Mouse (Mus musculus) forebrain, embryonic 12.5 days (tissue): Measurements from ENCODE around the gene Gm20388. TPM values are rescaled to one million over a fixed set of nuclear protein-coding genes. Genes with fewer than 3 reads are reported as not detected.

Source experiments
- ATAC-seq: fragments of 200-750 bp; cut with Nextera tagmentation; 2 replicates; pipeline ENCODE4 v1.8.0; 2017; ENCODE audit warnings: moderate TSS enrichment; ENCODE audit not compliant: low FRiP score
- H3K27ac ChIP-seq: fragments of 300-500 bp; sonication (generic); 2 replicates; pipeline ENCODE4 v1.5.1; 2016; ENCODE audit warnings: mild to moderate bottlenecking
- H3K27me3 ChIP-seq: fragments of 300-500 bp; sonication (generic); 2 replicates; pipeline ENCODE4 v1.6.1; 2016; ENCODE audit warnings: mild to moderate bottlenecking
- H3K36me3 ChIP-seq: fragments of 300-500 bp; sonication (generic); replicated peaks from 2 replicates; pipeline ENCODE4 v1.6.1; 2016; ENCODE audit warnings: mild to moderate bottlenecking
- H3K4me1 ChIP-seq: fragments of 300-500 bp; sonication (generic); 2 replicates; pipeline ENCODE4 v1.6.1; 2016
- H3K4me2 ChIP-seq: fragments of 300-500 bp; sonication (generic); 2 replicates; pipeline ENCODE4 v1.6.1; 2016; ENCODE audit warnings: mild to moderate bottlenecking, moderate library complexity
- H3K4me3 ChIP-seq: fragments of 300-500 bp; sonication (generic); replicated peaks from 2 replicates; pipeline ENCODE4 v1.5.1; 2016; ENCODE audit warnings: mild to moderate bottlenecking
- H3K9ac ChIP-seq: fragments of 300-500 bp; sonication (generic); 2 replicates; pipeline ENCODE4 v1.6.1; 2016; ENCODE audit warnings: mild to moderate bottlenecking
- H3K9me3 ChIP-seq: fragments of 300-500 bp; sonication (generic); 2 replicates; pipeline ENCODE4 v1.6.1; 2016
- WGBS: fragments of 180-500 bp; shearing (Covaris S2); methylation state at CpG from one replicate; pipeline ENCODE4 v1.1.7; 2016; 5-methylcytosine and 5-hydroxymethylcytosine counted together
- polyA plus RNA-seq: library from polyadenylated mRNA; unstranded; fragments of >200 nt; fragmentation: Nextera tagmentation; extraction: Ambion mirVana; gene quantifications from 2 replicates; pipeline ENCODE4 v1.2.1, GENCODE M21; 2016

Gm20388 gene
- polyA plus RNA-seq, 1 experiment from 2014 or later = not detected

DNA sequence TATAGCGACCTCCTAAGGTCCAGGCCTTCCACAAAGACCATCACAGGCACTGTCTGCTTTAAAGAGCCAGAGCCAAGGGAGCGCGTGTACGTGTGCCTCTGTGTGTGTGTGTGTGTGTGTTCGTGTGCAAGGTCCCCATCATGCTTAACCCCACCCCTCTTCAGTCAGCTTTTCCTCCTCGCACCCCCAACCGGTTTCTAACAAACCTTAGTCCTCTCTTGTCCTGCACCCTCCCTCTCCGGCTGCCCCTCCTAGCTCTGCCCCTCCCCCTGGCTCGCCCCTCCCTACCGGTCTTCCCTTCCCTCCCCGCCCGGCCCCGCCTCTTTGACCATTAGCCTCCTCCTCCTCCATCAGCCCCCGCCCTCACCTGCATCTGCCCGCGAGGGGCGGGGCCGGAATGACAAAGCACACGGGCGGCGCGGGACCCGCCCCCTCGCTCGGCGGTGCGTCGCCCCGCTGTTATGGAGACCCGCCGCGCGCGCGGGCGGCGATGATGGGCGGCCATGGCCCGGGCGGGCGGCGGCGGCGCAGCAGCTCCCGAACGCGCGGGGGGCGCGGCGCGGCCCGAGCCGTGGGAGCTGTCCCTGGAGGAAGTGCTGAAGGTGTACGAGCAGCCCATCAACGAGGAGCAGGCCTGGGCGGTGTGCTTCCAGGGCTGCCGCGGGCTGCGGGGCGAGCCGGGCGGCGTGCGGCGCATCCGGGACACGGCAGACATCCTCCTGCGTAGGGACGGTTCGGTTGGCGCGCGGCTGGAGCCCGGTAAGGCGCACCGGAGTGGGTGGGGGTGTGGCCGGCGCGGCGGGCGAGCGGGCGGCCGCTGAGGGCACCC, 3421.8 kb downstream of the Gm20388 start, which contains the start of gene Spire2:
Spire2 (plus strand) TSS at position 452 of the 829 bp plus-strand sequence.
- peak within 1 kb of the TSS; percentile 90 for H3K27ac ChIP-seq
- ATAC-seq = peak; percentile 92

DNA sequence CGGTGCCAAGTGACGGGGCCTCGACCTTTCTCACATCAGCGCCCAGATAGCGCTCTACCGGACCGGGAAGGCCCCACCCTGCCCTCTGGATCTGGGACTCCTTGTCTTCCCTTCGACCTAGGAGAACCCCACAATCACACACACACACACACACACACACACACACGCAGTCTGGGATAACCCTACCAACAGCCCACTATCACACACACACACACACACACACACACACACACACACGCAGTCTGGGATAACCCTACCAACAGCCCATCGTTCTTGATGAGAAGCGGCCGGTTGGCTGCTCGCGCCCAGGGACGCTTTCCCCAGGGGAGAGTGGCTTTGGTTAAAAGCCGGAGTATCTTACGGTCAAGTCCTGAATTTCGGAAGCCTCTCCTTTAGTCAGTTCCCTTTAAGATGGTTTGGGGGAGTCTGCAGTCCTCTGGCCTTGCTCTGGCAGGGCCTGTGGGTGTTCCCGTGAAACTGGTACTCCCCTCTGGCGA, 3422.5 kb downstream of the Gm20388 start:
- Histone ChIP-seq H3K4me2 (peak overlapping the region; percentile 84), H3K4me3 (peak overlapping the region; percentile 86), H3K4me1 (peaks cover 26% of the 10 kb centered on the region), H3K27me3 (0 out of 2 replicates have a peak, but pooled peaks cover 2% of the 10 kb centered on the region), H3K36me3 (no peaks in the 10 kb centered on the region), H3K9ac (peak overlapping the region; percentile 83), H3K9me3 (no peaks in the 10 kb centered on the region), H3K27ac (peak overlapping the region; percentile 90)
- peak; percentile 43 for ATAC-seq
- WGBS = 1% methylated on average over 19 of the region's 21 CpGs

More for the DNA sequence above, 3421.8 kb downstream of the Gm20388 start, which contains the start of gene Spire2:
- H3K4me2 ChIP-seq = peak within 1 kb of the TSS; percentile 84
- peak within 1 kb of the TSS; percentile 83 for H3K9ac ChIP-seq
- 2% methylated on average over 81 of the region's 85 CpGs for WGBS
- no peaks in the 10 kb centered on the region for H3K36me3 ChIP-seq
- 0 out of 2 replicates have a peak, but pooled peaks cover 6% of the 10 kb centered on the region for H3K27me3 ChIP-seq
- peaks cover 26% of the 10 kb centered on the region for H3K4me1 ChIP-seq
- H3K9me3 ChIP-seq = no peaks in the 10 kb centered on the region
- H3K4me3 ChIP-seq = peak within 1 kb of the TSS; percentile 86

DNA sequence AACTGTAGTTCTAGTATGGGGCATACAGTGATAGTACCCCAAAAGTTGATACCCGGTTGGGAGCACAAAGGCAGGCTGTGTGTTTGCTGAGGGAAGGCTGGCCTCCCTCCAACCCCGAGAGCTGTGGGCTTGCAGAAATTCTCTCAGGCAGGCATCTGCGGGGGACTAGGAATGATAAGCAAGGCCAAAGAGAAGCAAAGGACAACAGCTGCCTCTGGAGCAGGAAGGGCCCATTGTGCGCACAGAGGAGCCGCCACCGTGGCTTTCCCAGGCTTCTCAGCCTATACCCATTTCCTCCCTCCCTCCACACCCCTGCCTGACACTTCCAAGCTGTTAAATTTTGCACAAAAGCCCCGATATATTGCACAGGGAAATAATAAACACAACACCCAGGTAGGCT, 3423.2 kb downstream of the Gm20388 start:
- Histone ChIP-seq H3K4me3 (peak overlapping the region; percentile 86), H3K27me3 (0 out of 2 replicates have a peak, but pooled peaks cover 2% of the 10 kb centered on the region), H3K4me2 (peak overlapping the region; percentile 84), H3K4me1 (peaks cover 26% of the 10 kb centered on the region), H3K27ac (peak overlapping the region; percentile 90), H3K9ac (peak overlapping the region; percentile 83), H3K36me3 (no peaks in the 10 kb centered on the region), H3K9me3 (no peaks in the 10 kb centered on the region)
- no peak for ATAC-seq
- WGBS = 2% methylated on average over 7 of the region's 7 CpGs

DNA sequence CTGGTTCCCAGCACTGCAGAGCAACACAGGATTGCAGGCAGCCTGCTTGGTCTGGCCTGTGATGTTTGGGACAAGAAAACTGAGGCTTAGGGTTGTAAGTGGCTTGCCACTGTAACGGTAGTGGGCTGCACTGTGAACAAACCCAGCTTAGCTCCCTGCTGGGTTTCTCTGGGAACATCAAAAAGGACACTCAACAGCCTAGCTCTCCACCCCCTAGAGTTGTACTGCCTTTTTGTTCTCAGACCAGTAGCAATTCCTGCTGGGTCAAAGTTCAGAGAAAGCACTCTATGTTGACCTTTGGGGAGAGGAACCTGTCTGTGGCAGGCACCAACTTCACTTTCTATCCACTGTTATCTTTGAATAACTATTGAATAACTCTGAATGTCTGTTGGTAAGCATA, 3423.8 kb downstream of the Gm20388 start:
- 0 out of 2 replicates have a peak, but pooled peaks cover 2% of the 10 kb centered on the region for H3K27me3 ChIP-seq
- H3K4me3 ChIP-seq = peak overlapping the region; percentile 86
- peak overlapping the region; percentile 90 for H3K27ac ChIP-seq
- H3K9ac ChIP-seq = peak overlapping the region; percentile 83
- H3K9me3 ChIP-seq = no peaks in the 10 kb centered on the region
- ATAC-seq = no peak
- H3K4me1 ChIP-seq = peaks cover 26% of the 10 kb centered on the region
- H3K36me3 ChIP-seq = no peaks in the 10 kb centered on the region
- WGBS = 0% methylated on average over 1 of the region's 1 CpGs
- H3K4me2 ChIP-seq = peak overlapping the region; percentile 84

DNA sequence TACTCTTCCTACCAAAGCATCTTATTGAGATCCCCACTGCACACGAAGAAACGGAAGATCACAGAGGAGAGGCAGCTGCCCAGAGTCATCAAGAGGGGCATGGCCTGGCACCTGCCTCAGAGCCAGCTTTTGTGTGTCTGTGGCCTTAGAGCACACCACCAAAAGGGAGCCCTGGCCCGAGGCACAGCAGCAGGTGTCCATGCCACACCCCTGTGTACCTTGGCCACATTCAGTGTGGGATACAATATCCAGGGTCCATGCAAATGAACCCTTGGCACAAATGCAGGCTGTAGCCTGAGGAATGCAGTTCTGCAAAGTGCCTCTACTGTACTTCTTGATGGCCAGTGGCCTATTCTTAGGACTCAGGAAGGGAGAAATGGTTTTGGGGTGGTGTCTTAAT, 3426.8 kb downstream of the Gm20388 start:
- Histone ChIP-seq H3K9ac (no peak overlapping the region), H3K4me1 (peaks cover 18% of the 10 kb centered on the region), H3K36me3 (0 out of 2 replicates have a peak, but pooled peaks cover 3% of the 10 kb centered on the region), H3K4me3 (no peak overlapping the region), H3K27me3 (0 out of 2 replicates have a peak, but pooled peaks cover 2% of the 10 kb centered on the region), H3K4me2 (no peak overlapping the region), H3K27ac (no peak overlapping the region), H3K9me3 (no peaks in the 10 kb centered on the region)
- WGBS = 83% methylated on average over 3 of the region's 3 CpGs
- no peak for ATAC-seq

DNA sequence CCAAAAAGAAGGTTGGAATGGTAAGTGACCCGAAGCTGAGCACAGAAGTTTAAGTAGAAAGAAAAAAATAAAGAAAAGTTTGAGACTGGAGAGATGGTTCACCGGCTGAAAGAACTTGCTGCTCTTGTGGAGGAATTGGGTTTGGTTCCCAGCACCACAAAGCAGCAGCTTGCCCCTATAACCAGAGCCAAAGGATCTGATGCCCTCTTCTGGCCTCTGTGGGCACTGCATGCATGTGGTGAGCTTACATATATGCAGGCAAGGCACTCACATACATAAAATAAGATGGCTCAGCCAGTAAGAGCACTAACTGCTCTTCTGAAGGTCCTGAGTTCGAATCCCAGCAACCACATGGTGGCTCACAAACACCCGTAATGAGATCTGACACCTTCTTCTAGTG, 3429.4 kb downstream of the Gm20388 start:
- Histone ChIP-seq H3K27me3 (no peaks in the 10 kb centered on the region), H3K4me1 (no peaks in the 10 kb centered on the region; the same call in 1 of the 2 replicates), H3K4me3 (no peak overlapping the region), H3K27ac (no peak overlapping the region), H3K9ac (no peak overlapping the region), H3K9me3 (no peaks in the 10 kb centered on the region), H3K4me2 (no peak overlapping the region), H3K36me3 (0 out of 2 replicates have a peak, but pooled peaks cover 3% of the 10 kb centered on the region)
- 90% methylated on average over 4 of the region's 4 CpGs for WGBS
- no peak for ATAC-seq

DNA sequence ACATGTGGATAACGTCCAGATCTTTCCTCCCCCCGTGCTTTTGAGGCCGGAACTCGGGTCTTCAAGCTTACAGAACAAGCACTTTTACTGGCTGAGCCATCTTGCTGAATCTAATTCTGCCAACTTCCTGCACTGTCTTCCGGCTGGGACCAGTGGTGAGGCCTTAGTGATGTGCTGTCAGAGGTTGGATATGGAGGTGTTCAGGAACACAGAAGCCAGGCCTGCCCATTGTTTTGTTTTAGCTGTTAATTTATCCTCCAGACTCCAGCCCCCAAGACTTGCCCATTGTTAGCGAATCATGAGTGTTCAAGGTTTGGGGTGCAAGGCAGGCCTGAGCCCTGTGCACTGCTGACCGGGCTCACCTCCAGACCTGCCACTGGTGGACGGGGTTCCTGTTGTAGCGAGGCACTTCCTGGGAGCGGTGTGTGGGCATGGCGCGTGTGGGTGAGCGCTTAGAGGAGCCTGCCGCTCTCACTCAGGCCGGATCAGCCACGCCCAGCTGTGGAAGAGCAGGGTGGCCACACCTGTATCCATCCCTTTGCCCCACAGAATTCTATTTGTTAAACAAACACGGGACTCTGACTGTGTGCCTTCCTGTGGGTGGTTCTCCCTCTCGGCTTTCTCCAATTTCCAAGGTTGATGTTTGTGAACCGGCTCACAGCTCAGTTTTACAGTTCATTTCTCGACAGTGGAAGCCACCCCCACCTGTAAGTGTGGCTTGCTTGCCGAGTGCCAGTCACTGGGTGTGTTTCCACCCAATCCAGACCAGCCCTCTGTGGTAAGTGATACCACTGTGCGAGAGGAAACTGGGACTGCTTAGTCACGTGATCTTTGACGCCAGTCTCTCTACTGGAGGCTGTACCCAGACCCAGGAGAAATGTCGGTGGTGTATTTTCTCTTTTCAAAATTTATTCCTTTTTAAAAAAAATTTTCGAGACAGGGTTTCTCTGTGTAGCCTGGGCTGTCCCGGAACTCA, 3430.7 kb downstream of the Gm20388 start:
- WGBS = 89% methylated on average over 27 of the region's 27 CpGs
- no peak overlapping the region for H3K4me3 ChIP-seq
- no peak overlapping the region for H3K9ac ChIP-seq
- no peaks in the 10 kb centered on the region; the same call in 1 of the 2 replicates for H3K4me1 ChIP-seq
- 0 out of 2 replicates have a peak, but pooled peaks cover 3% of the 10 kb centered on the region for H3K36me3 ChIP-seq
- H3K9me3 ChIP-seq = no peaks in the 10 kb centered on the region
- no peak overlapping the region for H3K27ac ChIP-seq
- ATAC-seq = no peak
- H3K27me3 ChIP-seq = no peaks in the 10 kb centered on the region
- H3K4me2 ChIP-seq = no peak overlapping the region

DNA sequence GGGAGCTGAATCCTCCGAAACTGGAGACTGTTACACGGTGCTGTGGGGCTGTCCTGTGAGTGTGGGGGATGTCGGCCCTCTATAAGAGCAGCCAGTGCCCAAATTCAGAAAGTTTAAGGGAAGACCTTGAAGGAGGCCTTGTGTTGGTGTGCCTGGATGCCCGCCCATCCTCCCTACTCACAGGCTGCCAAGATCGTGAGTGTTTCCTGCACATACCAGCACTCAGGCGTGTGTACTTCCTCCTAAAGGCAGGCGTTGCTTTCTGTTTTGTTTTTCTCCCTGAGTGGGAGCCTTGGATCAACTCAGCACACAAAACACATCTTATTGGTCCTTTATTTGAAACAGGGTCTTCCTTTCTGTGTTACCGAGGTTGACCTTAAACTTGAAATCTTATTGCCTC, 3431.6 kb downstream of the Gm20388 start:
- no peak overlapping the region for H3K27ac ChIP-seq
- no peaks in the 10 kb centered on the region for H3K9me3 ChIP-seq
- no peak overlapping the region for H3K4me3 ChIP-seq
- 88% methylated on average over 8 of the region's 8 CpGs for WGBS
- H3K9ac ChIP-seq = no peak overlapping the region
- 0 out of 2 replicates have a peak, but pooled peaks cover 3% of the 10 kb centered on the region for H3K36me3 ChIP-seq
- no peaks in the 10 kb centered on the region; the same call in 1 of the 2 replicates for H3K4me1 ChIP-seq
- H3K27me3 ChIP-seq = no peaks in the 10 kb centered on the region
- no peak for ATAC-seq
- no peak overlapping the region for H3K4me2 ChIP-seq

DNA sequence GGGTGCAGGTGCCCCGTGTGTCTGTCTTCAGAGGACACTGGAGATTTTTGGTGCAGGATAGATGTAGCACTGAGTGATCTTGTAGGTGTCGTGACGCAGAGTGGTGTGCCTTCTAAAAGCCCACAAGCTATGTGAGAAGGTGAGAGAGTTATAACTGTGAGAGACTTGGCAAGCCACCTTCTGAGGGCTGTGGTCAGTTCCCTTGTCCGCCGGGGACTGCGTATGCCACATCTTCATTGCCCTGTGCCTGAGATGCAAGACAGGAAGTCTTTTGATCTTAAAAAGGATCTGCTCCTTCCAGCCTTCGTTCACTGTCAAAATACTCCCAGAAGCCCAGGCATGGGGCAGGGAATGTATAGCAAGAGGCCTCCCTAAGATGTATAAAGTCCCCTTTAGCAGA, 3432.3 kb downstream of the Gm20388 start:
- no peak overlapping the region for H3K9ac ChIP-seq
- 88% methylated on average over 7 of the region's 7 CpGs for WGBS
- no peak overlapping the region for H3K27ac ChIP-seq
- no peaks in the 10 kb centered on the region for H3K27me3 ChIP-seq
- H3K4me1 ChIP-seq = peaks cover under 1% of the 10 kb centered on the region; the same call in 1 of the 2 replicates
- ATAC-seq = no peak
- H3K9me3 ChIP-seq = no peaks in the 10 kb centered on the region
- no peak overlapping the region for H3K4me2 ChIP-seq
- no peak overlapping the region for H3K4me3 ChIP-seq
- 0 out of 2 replicates have a peak, but pooled peaks cover 3% of the 10 kb centered on the region for H3K36me3 ChIP-seq

DNA sequence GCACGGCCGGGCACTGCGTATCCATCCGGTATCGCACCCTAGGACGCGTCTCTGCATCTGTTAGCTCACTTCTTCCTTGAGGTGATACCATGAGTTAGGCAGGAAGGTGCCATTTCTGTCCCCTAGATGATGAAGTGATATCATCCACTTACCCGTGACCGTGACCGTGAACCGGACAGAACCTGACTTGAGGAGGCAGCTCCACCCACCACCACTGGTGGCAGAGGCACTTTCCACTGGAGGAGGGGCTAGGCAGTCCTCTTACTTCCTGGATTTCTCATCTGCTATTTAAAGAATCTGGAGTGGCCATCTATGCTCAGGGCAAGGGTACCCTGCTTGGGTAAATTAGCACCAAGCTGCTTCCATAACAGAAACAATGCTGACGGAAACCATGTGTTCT, 3432.8 kb downstream of the Gm20388 start:
- no peak overlapping the region for H3K9ac ChIP-seq
- no peak for ATAC-seq
- no peaks in the 10 kb centered on the region for H3K9me3 ChIP-seq
- H3K4me1 ChIP-seq = peaks cover 4% of the 10 kb centered on the region; the same call in 1 of the 2 replicates
- no peak overlapping the region for H3K4me3 ChIP-seq
- H3K4me2 ChIP-seq = no peak overlapping the region
- H3K36me3 ChIP-seq = 0 out of 2 replicates have a peak, but pooled peaks cover 3% of the 10 kb centered on the region
- 92% methylated on average over 12 of the region's 12 CpGs for WGBS
- no peaks in the 10 kb centered on the region for H3K27me3 ChIP-seq
- no peak overlapping the region for H3K27ac ChIP-seq

DNA sequence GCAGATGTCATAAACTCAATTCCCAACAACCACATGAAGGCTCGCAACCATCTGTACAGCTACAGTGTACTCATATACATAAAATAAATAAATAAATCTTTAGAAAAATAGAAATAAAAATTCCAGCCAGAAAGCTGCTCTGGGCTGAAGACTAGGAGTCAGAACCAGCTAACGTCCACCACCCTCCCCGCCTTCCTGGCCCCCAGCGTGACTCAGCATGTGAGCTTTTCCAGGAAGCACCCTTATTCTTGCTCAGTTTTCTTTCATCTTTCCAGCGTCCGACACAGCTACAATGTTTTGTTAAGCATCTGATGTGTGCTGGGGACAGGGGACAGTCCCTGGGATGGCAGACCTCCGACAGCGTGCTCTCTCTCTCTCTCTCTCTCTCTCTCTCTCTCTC, 3434.5 kb downstream of the Gm20388 start:
- H3K9me3 ChIP-seq = no peaks in the 10 kb centered on the region
- WGBS = 91% methylated on average over 8 of the region's 8 CpGs
- no peak overlapping the region for H3K9ac ChIP-seq
- H3K27me3 ChIP-seq = no peaks in the 10 kb centered on the region
- no peak for ATAC-seq
- no peak overlapping the region for H3K4me2 ChIP-seq
- no peak overlapping the region for H3K4me3 ChIP-seq
- peaks cover 4% of the 10 kb centered on the region; the same call in 1 of the 2 replicates for H3K4me1 ChIP-seq
- no peak overlapping the region for H3K27ac ChIP-seq
- 0 out of 2 replicates have a peak, but pooled peaks cover under 1% of the 10 kb centered on the region for H3K36me3 ChIP-seq
